Mouse (Mus musculus): Measurements from ENCODE around the gene Bmpr1b.
A peak's percentile ranks its signal among the peaks of the same experiment; 100 is the strongest.

Gene Bmpr1b

GRCm38 (mm10) chr3:141905903-141906623 is 263.2 kb downstream of the Bmpr1b start:
- DNase-seq (ENCODE audit: low read depth): no peak

- no peak for DNase-seq (ENCODE audit: low read depth)
Measured at GRCm38 (mm10) chr3:141900361-141900760, 268.9 kb downstream of the Bmpr1b start.

- DNase-seq (ENCODE audit: low read depth): no peak
Measured at GRCm38 (mm10) chr3:141899521-141899920, 269.7 kb downstream of the Bmpr1b start.

- no peak for DNase-seq (ENCODE audit: low read depth)
Measured at GRCm38 (mm10) chr3:141897698-141898097, 271.5 kb downstream of the Bmpr1b start.

- DNase-seq (ENCODE audit: low read depth): no peak
Measured at GRCm38 (mm10) chr3:141896870-141897554, 272.2 kb downstream of the Bmpr1b start.

- DNase-seq (ENCODE audit: low read depth): no peak
Measured at GRCm38 (mm10) chr3:141895096-141895495, 274.1 kb downstream of the Bmpr1b start.

- no peak for DNase-seq (ENCODE audit: low read depth)
Measured at GRCm38 (mm10) chr3:141890668-141891067, 278.6 kb downstream of the Bmpr1b start.

- DNase-seq (ENCODE audit: low read depth): peak; percentile 27
Measured at GRCm38 (mm10) chr3:141887476-141888274, 281.6 kb downstream of the Bmpr1b start.

GRCm38 (mm10) chr3:141884190-141884589 is 285.0 kb downstream of the Bmpr1b start:
- no peak for DNase-seq (ENCODE audit: low read depth)

GRCm38 (mm10) chr3:141882496-141882895 is 286.7 kb downstream of the Bmpr1b start:
- no peak for DNase-seq (ENCODE audit: low read depth)

GRCm38 (mm10) chr3:141872337-141873042 is 296.7 kb downstream of the Bmpr1b start:
- no peak for DNase-seq (ENCODE audit: low read depth)

GRCm38 (mm10) chr3:141871805-141872204 is 297.4 kb downstream of the Bmpr1b start:
- no peak for DNase-seq (ENCODE audit: low read depth)

- peak; percentile 23 for DNase-seq (ENCODE audit: low read depth)
Measured at GRCm38 (mm10) chr3:141862816-141863461, 306.3 kb downstream of the Bmpr1b start.

GRCm38 (mm10) chr3:141857123-141857522 is 312.1 kb downstream of the Bmpr1b start:
- peak; percentile 14 for DNase-seq (ENCODE audit: low read depth)

GRCm38 (mm10) chr3:141854339-141854738 is 314.9 kb downstream of the Bmpr1b start:
- no peak for DNase-seq (ENCODE audit: low read depth)

GRCm38 (mm10) chr3:141850141-141850540 is 319.1 kb downstream of the Bmpr1b start:
- DNase-seq (ENCODE audit: low read depth): no peak

- no peak for DNase-seq (ENCODE audit: low read depth)
Measured at GRCm38 (mm10) chr3:141849206-141849605, 320.0 kb downstream of the Bmpr1b start.

- no peak for DNase-seq (ENCODE audit: low read depth)
Measured at GRCm38 (mm10) chr3:141838864-141839263, 330.4 kb downstream of the Bmpr1b start.

- DNase-seq (ENCODE audit: low read depth): peak; percentile 51
Measured at GRCm38 (mm10) chr3:141831135-141831534, 338.1 kb downstream of the Bmpr1b start.

GRCm38 (mm10) chr3:141828301-141828700 is 340.9 kb downstream of the Bmpr1b start:
- no peak for DNase-seq (ENCODE audit: low read depth)

- DNase-seq (ENCODE audit: low read depth): peak; percentile 27
Measured at GRCm38 (mm10) chr3:141819331-141819941, 349.8 kb downstream of the Bmpr1b start.
